Mouse (Mus musculus): ENCODE results near the gene Cpsf2. TPM values are rescaled to one million over a fixed set of nuclear protein-coding genes. Genes with fewer than 3 reads are reported as not detected.

Cpsf2 gene
- polyA plus RNA-seq, 2 experiments: 10.1 to 21.1 TPM

GRCm38 (mm10) chr12:102039861-102040260, 64.1 kb downstream of the Cpsf2 start:
- DNase-seq (ENCODE audit: low read depth in 3 of 3, low spot score in 3 of 3): no peak
- no peaks in the 10 kb centered on the region for H3K27me3 ChIP-seq (ENCODE audit: control insufficient read depth, insufficient read depth, low read length)
- H3K27ac ChIP-seq: no peak overlapping the region
- WGBS (ENCODE audit: insufficient replicate concordance): 73% methylated on average over 2 of the region's 2 CpGs
- no peak overlapping the region for H3K9ac ChIP-seq (replicated peaks)
- ATAC-seq (ENCODE audit: insufficient read depth): no peak
- H3K4me2 ChIP-seq (ENCODE audit: low read depth): no peak overlapping the region
- H3K4me1 ChIP-seq (replicated peaks; ENCODE audit: control insufficient read depth in 2 of 2, insufficient read depth in 2 of 2, low read length in 1 of 2): 0 out of 4 replicates have a peak, but pooled peaks cover 0 to 2% of the 10 kb centered on the region in 2 experiments
- no peak for TF ChIP-seq EP300 (IDR thresholded peaks at IDR 0.05; ENCODE audit: low read depth)
- no peak for TF ChIP-seq CTCF (IDR thresholded peaks at IDR 0.05; ENCODE audit: low read depth)
- H3K4me3 ChIP-seq (ENCODE audit: insufficient read depth in 1 of 2, low read depth in 2 of 2, low read length in 2 of 2): no peak overlapping the region
- H3K36me3 ChIP-seq (replicated peaks; ENCODE audit: control insufficient read depth, insufficient read depth, low read depth): no peaks in the 10 kb centered on the region
- no peaks in the 10 kb centered on the region for H3K9me3 ChIP-seq (ENCODE audit: control insufficient read depth, low read length)

DNA sequence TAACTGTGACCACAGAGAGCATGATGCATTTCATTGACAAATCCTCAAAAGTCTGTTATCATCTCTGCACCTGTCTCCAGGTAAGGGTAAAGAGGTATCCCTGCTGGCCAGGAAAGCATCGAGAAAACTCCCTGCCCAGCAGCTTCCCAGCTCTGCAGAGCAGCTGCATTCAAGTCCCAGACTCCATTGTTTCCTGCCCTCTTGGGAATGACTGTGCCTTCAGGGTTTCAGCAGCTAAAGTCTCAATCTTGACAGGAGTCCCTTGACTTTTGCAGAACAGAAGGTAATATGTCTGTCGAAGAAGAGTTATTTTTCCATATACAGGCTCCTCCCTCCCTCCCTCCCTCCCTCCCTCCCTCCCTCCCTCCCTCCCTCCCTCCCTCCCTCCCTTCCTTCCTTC, 65.9 kb downstream of the Cpsf2 start:
- TF ChIP-seq CTCF (IDR thresholded peaks at IDR 0.05; ENCODE audit: low read depth): no peak
- TF ChIP-seq EP300 (IDR thresholded peaks at IDR 0.05; ENCODE audit: low read depth): no peak
- no peaks in the 10 kb centered on the region for H3K36me3 ChIP-seq (replicated peaks; ENCODE audit: control insufficient read depth, insufficient read depth, low read depth)
- no peak overlapping the region for H3K27ac ChIP-seq
- H3K4me3 ChIP-seq (ENCODE audit: insufficient read depth in 1 of 2, low read depth in 2 of 2, low read length in 2 of 2): no peak overlapping the region
- H3K27me3 ChIP-seq (ENCODE audit: control insufficient read depth, insufficient read depth, low read length): no peaks in the 10 kb centered on the region
- no peak for DNase-seq (ENCODE audit: low read depth in 3 of 3, low spot score in 3 of 3)
- 0 out of 4 replicates have a peak, but pooled peaks cover 0 to 2% of the 10 kb centered on the region in 2 experiments for H3K4me1 ChIP-seq (replicated peaks; ENCODE audit: control insufficient read depth in 2 of 2, insufficient read depth in 2 of 2, low read length in 1 of 2)
- H3K9ac ChIP-seq (replicated peaks): no peak overlapping the region
- no peak overlapping the region for H3K4me2 ChIP-seq (ENCODE audit: low read depth)
- 41% methylated on average over 2 of the region's 2 CpGs for WGBS (ENCODE audit: insufficient replicate concordance)
- ATAC-seq (ENCODE audit: insufficient read depth): no peak
- H3K9me3 ChIP-seq (ENCODE audit: control insufficient read depth, low read length): no peaks in the 10 kb centered on the region

DNA sequence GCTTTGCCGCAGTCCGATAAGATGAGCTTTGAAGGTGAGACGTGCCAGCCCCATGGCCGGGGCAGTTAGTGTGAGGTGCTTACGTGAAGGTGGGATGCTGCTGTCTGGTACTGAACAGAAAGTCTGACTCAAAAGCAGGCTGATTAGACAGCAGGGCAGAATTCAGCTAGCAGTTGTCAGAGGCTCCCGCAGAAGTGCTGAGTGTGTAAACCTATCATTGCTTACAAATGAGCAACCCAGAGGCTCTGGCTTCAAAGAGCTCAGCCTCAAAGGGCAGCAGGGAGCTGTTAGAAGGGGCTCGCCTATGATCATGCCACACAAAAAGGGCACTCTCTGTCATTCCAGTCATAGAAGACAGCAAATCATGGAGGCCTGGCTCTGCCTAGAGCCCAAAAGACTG, 66.5 kb downstream of the Cpsf2 start:
- 63% methylated on average over 7 of the region's 7 CpGs for WGBS (ENCODE audit: insufficient replicate concordance)
- no peak for DNase-seq (ENCODE audit: low read depth in 3 of 3, low spot score in 3 of 3)
- no peak overlapping the region for H3K4me2 ChIP-seq (ENCODE audit: low read depth)

DNA sequence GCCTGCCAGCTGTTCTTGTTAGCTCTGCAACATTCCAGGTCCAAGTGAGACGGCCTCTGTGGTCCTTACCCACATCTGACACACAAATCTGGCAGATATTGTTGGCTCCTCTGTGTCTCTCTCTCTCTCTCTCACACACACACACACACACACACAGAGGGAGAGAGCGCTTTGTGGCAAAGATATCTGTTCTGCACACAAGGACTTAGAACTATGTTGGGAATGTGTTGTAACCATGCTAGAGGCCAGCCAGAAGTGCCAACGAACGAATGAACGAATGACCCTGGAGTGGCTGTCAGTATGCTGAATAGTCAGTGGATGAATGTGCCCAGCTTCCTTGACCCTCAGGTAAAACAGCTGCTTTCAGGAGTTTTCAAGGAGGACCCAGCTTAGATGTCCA, 68.1 kb downstream of the Cpsf2 start:
- DNase-seq (ENCODE audit: low read depth in 3 of 3, low spot score in 3 of 3): no peak
- no peak overlapping the region for H3K4me3 ChIP-seq (ENCODE audit: insufficient read depth in 1 of 2, low read depth in 2 of 2, low read length in 2 of 2)
- H3K27me3 ChIP-seq (ENCODE audit: control insufficient read depth, insufficient read depth, low read length): no peaks in the 10 kb centered on the region
- no peak overlapping the region for H3K27ac ChIP-seq
- no peak overlapping the region for H3K9ac ChIP-seq (replicated peaks)
- no peak overlapping the region for H3K4me2 ChIP-seq (ENCODE audit: low read depth)
- H3K4me1 ChIP-seq (replicated peaks; ENCODE audit: control insufficient read depth in 2 of 2, insufficient read depth in 2 of 2, low read length in 1 of 2): no peaks in the 10 kb centered on the region
- H3K9me3 ChIP-seq (ENCODE audit: control insufficient read depth, low read length): no peaks in the 10 kb centered on the region
- no peaks in the 10 kb centered on the region for H3K36me3 ChIP-seq (replicated peaks; ENCODE audit: control insufficient read depth, insufficient read depth, low read depth)
- TF ChIP-seq CTCF (IDR thresholded peaks at IDR 0.05; ENCODE audit: low read depth) (no peak), EP300 (IDR thresholded peaks at IDR 0.05; ENCODE audit: low read depth) (no peak)
- ATAC-seq (ENCODE audit: insufficient read depth): no peak
- 69% methylated on average over 5 of the region's 5 CpGs for WGBS (ENCODE audit: insufficient replicate concordance)

More for the DNA sequence above, 66.5 kb downstream of the Cpsf2 start:
- no peaks in the 10 kb centered on the region for H3K36me3 ChIP-seq (replicated peaks; ENCODE audit: control insufficient read depth, insufficient read depth, low read depth)
- TF ChIP-seq CTCF (IDR thresholded peaks at IDR 0.05; ENCODE audit: low read depth) (no peak), EP300 (IDR thresholded peaks at IDR 0.05; ENCODE audit: low read depth) (no peak)
- H3K9me3 ChIP-seq (ENCODE audit: control insufficient read depth, low read length): no peaks in the 10 kb centered on the region
- no peak overlapping the region for H3K9ac ChIP-seq (replicated peaks)
- H3K4me3 ChIP-seq (ENCODE audit: insufficient read depth in 1 of 2, low read depth in 2 of 2, low read length in 2 of 2): no peak overlapping the region
- no peak overlapping the region for H3K27ac ChIP-seq
- H3K27me3 ChIP-seq (ENCODE audit: control insufficient read depth, insufficient read depth, low read length): no peaks in the 10 kb centered on the region
- no peak for ATAC-seq (ENCODE audit: insufficient read depth)
- 0 out of 4 replicates have a peak, but pooled peaks cover 0 to 2% of the 10 kb centered on the region in 2 experiments for H3K4me1 ChIP-seq (replicated peaks; ENCODE audit: control insufficient read depth in 2 of 2, insufficient read depth in 2 of 2, low read length in 1 of 2)

DNA sequence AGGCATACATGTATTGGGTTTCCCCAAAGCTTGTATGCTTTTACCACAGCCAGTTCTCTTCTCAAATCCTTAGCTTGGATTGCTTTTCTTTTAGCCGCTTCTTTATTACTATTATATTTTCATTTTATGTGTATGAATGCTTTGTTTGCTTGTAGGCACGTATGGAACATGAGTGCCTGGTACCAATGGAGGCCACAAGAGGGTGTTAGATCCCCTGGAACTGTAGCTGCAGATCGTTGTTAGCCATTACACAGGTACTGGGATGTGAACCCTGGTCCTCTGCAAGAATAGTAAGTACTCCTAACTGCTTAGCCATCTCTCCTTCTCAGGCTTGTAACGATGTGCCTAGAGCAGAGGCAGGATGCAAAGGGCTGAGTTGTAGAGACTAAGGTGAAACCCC, 78.4 kb downstream of the Cpsf2 start:
- DNase-seq (ENCODE audit: low read depth in 3 of 3, low spot score in 3 of 3) (no peak), ATAC-seq (ENCODE audit: insufficient read depth) (no peak)
- 51% methylated on average over 4 of the region's 4 CpGs for WGBS (ENCODE audit: insufficient replicate concordance)

More for the DNA sequence above, 78.4 kb downstream of the Cpsf2 start:
- TF ChIP-seq CTCF (IDR thresholded peaks at IDR 0.05; ENCODE audit: low read depth) (no peak; the same call in 1 of the 2 replicates), EP300 (IDR thresholded peaks at IDR 0.05; ENCODE audit: low read depth) (no peak)
- no peak overlapping the region for H3K4me3 ChIP-seq (ENCODE audit: insufficient read depth in 1 of 2, low read depth in 2 of 2, low read length in 2 of 2)
- no peaks in the 10 kb centered on the region for H3K9me3 ChIP-seq (ENCODE audit: control insufficient read depth, low read length)
- no peaks in the 10 kb centered on the region for H3K27me3 ChIP-seq (ENCODE audit: control insufficient read depth, insufficient read depth, low read length)
- H3K27ac ChIP-seq: no peak overlapping the region
- no peak overlapping the region for H3K4me2 ChIP-seq (ENCODE audit: low read depth)
- H3K36me3 ChIP-seq (replicated peaks; ENCODE audit: control insufficient read depth, insufficient read depth, low read depth): no peaks in the 10 kb centered on the region
- no peaks in the 10 kb centered on the region for H3K4me1 ChIP-seq (replicated peaks; ENCODE audit: control insufficient read depth in 2 of 2, insufficient read depth in 2 of 2, low read length in 1 of 2)
- no peak overlapping the region for H3K9ac ChIP-seq (replicated peaks)

All from liver, embryonic 14.5 days (tissue).